Mouse (Mus musculus) CD4-positive helper T cell, adult 2 months (primary cell): ENCODE results near the gene Ndufaf2.

Source experiments
- DNase-seq: peaks from one replicate; pipeline ENCODE4 v3.0.0-alpha.2; 2012; ENCODE audit warnings: low read depth, missing footprints, low spot score

Ndufaf2 gene

GRCm38 (mm10) chr13:107963471-107963870 lies 195.0 kb downstream of the Ndufaf2 start:
- DNase-seq = no peak

GRCm38 (mm10) chr13:107962741-107963140 lies 195.7 kb downstream of the Ndufaf2 start:
- no peak for DNase-seq

- no peak for DNase-seq
Observed at GRCm38 (mm10) chr13:107961972-107962371, 196.5 kb downstream of the Ndufaf2 start.

- no peak for DNase-seq
Observed at GRCm38 (mm10) chr13:107961501-107961900, 196.9 kb downstream of the Ndufaf2 start.

GRCm38 (mm10) chr13:107960549-107960948 lies 197.9 kb downstream of the Ndufaf2 start:
- DNase-seq = no peak

- DNase-seq = no peak
Observed at GRCm38 (mm10) chr13:107959891-107960290, 198.5 kb downstream of the Ndufaf2 start.

GRCm38 (mm10) chr13:107956246-107956645 lies 202.2 kb downstream of the Ndufaf2 start:
- DNase-seq = no peak

GRCm38 (mm10) chr13:107955327-107956110 lies 202.9 kb downstream of the Ndufaf2 start:
- no peak for DNase-seq

- no peak for DNase-seq
Observed at GRCm38 (mm10) chr13:107954445-107955261, 203.8 kb downstream of the Ndufaf2 start.

GRCm38 (mm10) chr13:107954100-107954444 lies 204.4 kb downstream of the Ndufaf2 start:
- no peak for DNase-seq
